Mouse (Mus musculus) retina, embryonic 14.5 days (tissue): ENCODE measurements around the gene Dlg2.
"Not testable (repeated sequence)": the region's sequence is repeated elsewhere in the genome, so short reads cannot be mapped to it uniquely, and the experiment has no call there.

Experiments used
- DNase-seq: peaks from one replicate; pipeline ENCODE4 v3.0.0-alpha.2; 2015; ENCODE audit warnings: low spot score

The Dlg2 gene

GRCm38 (mm10) chr7:90843345-90844293, 367.1 kb downstream of the Dlg2 start:
- peak; percentile 31 for DNase-seq

- DNase-seq: not testable (repeated sequence)
Observed at GRCm38 (mm10) chr7:90876796-90877195, 400.3 kb downstream of the Dlg2 start.

GRCm38 (mm10) chr7:90882740-90883139, 406.3 kb downstream of the Dlg2 start:
- no peak for DNase-seq

GRCm38 (mm10) chr7:90886396-90887006, 410.0 kb downstream of the Dlg2 start:
- DNase-seq: peak; percentile 36

GRCm38 (mm10) chr7:90887007-90887720, 410.7 kb downstream of the Dlg2 start:
- DNase-seq: peak; percentile 64

GRCm38 (mm10) chr7:90927441-90927840, 451.0 kb downstream of the Dlg2 start:
- no peak for DNase-seq

GRCm38 (mm10) chr7:90940726-90941125, 464.3 kb downstream of the Dlg2 start:
- DNase-seq: no peak

GRCm38 (mm10) chr7:90947073-90947472, 470.6 kb downstream of the Dlg2 start:
- DNase-seq: no peak

GRCm38 (mm10) chr7:90949212-90949611, 472.7 kb downstream of the Dlg2 start:
- DNase-seq: no peak

GRCm38 (mm10) chr7:90977241-90977640, 500.8 kb downstream of the Dlg2 start:
- DNase-seq: no peak

GRCm38 (mm10) chr7:90982069-90982468, 505.6 kb downstream of the Dlg2 start:
- DNase-seq: peak; percentile 6

GRCm38 (mm10) chr7:91010655-91011054, 534.2 kb downstream of the Dlg2 start:
- DNase-seq: no peak

GRCm38 (mm10) chr7:91044998-91045741, 568.7 kb downstream of the Dlg2 start:
- no peak for DNase-seq

- DNase-seq: no peak
Observed at GRCm38 (mm10) chr7:91045742-91046098, 569.2 kb downstream of the Dlg2 start.

- no peak for DNase-seq
Observed at GRCm38 (mm10) chr7:91063297-91064040, 587.0 kb downstream of the Dlg2 start.

- no peak for DNase-seq
Observed at GRCm38 (mm10) chr7:91071751-91072707, 595.6 kb downstream of the Dlg2 start.

GRCm38 (mm10) chr7:91086071-91086470, 609.6 kb downstream of the Dlg2 start:
- no peak for DNase-seq

GRCm38 (mm10) chr7:91089211-91089930, 612.9 kb downstream of the Dlg2 start:
- peak; percentile 61 for DNase-seq

- peak; percentile 3 for DNase-seq
Observed at GRCm38 (mm10) chr7:91090317-91090829, 613.9 kb downstream of the Dlg2 start.
